Mouse (Mus musculus): ENCODE measurements around the gene Sorl1. TPM values are rescaled to one million over a fixed set of nuclear protein-coding genes. Genes with fewer than 3 reads are reported as not detected.

The Sorl1 gene
- total RNA-seq, 2 experiments from 2014 or later: 9.6 to 12.9 TPM

- DNase-seq (ENCODE audit: low spot score in 2 of 2): no peak
Observed at GRCm38 (mm10) chr9:42022318-42022717, 101.8 kb downstream of the Sorl1 start.

- DNase-seq (ENCODE audit: low spot score in 2 of 2): no peak
Observed at GRCm38 (mm10) chr9:42019308-42020031, 104.6 kb downstream of the Sorl1 start.

- DNase-seq (ENCODE audit: low spot score in 2 of 2): no peak
Observed at GRCm38 (mm10) chr9:42008501-42008900, 115.6 kb downstream of the Sorl1 start.

- no peak for DNase-seq (ENCODE audit: low spot score in 2 of 2)
Observed at GRCm38 (mm10) chr9:42005101-42005500, 119.0 kb downstream of the Sorl1 start.

GRCm38 (mm10) chr9:42004140-42004539 is 120.0 kb downstream of the Sorl1 start:
- no peak for DNase-seq (ENCODE audit: low spot score in 2 of 2)

- DNase-seq (ENCODE audit: low spot score in 2 of 2): no peak
Observed at GRCm38 (mm10) chr9:41999498-42000473, 124.3 kb downstream of the Sorl1 start.

GRCm38 (mm10) chr9:41995278-41995677 is 128.8 kb downstream of the Sorl1 start:
- DNase-seq (ENCODE audit: low spot score in 2 of 2): no peak

GRCm38 (mm10) chr9:41993821-41994220 is 130.3 kb downstream of the Sorl1 start:
- DNase-seq (ENCODE audit: low spot score in 2 of 2): no peak

- DNase-seq (ENCODE audit: low spot score in 2 of 2): no peak
Observed at GRCm38 (mm10) chr9:41992841-41993240, 131.3 kb downstream of the Sorl1 start.

- no peak for DNase-seq (ENCODE audit: low spot score in 2 of 2)
Observed at GRCm38 (mm10) chr9:41985636-41986035, 138.5 kb downstream of the Sorl1 start.

GRCm38 (mm10) chr9:41985052-41985451 is 139.0 kb downstream of the Sorl1 start:
- DNase-seq (ENCODE audit: low spot score in 2 of 2): no peak

GRCm38 (mm10) chr9:41984306-41984705 is 139.8 kb downstream of the Sorl1 start:
- no peak for DNase-seq (ENCODE audit: low spot score in 2 of 2)

GRCm38 (mm10) chr9:41983286-41983685 is 140.8 kb downstream of the Sorl1 start:
- DNase-seq (ENCODE audit: low spot score in 2 of 2): no peak

GRCm38 (mm10) chr9:41982760-41983159 is 141.3 kb downstream of the Sorl1 start:
- no peak for DNase-seq (ENCODE audit: low spot score in 2 of 2)

GRCm38 (mm10) chr9:41982023-41982422 is 142.1 kb downstream of the Sorl1 start:
- no peak for DNase-seq (ENCODE audit: low spot score in 2 of 2)

GRCm38 (mm10) chr9:41981306-41981705 is 142.8 kb downstream of the Sorl1 start:
- DNase-seq (ENCODE audit: low spot score in 2 of 2): no peak

- no peak for DNase-seq (ENCODE audit: low spot score in 2 of 2)
Observed at GRCm38 (mm10) chr9:41980796-41981195, 143.3 kb downstream of the Sorl1 start.

GRCm38 (mm10) chr9:41978366-41978765 is 145.7 kb downstream of the Sorl1 start:
- DNase-seq (ENCODE audit: low spot score in 2 of 2): no peak

- no peak for DNase-seq (ENCODE audit: low spot score in 2 of 2)
Observed at GRCm38 (mm10) chr9:41975968-41976367, 148.1 kb downstream of the Sorl1 start.

GRCm38 (mm10) chr9:41974661-41975060 is 149.4 kb downstream of the Sorl1 start:
- no peak for DNase-seq (ENCODE audit: low spot score in 2 of 2)

GRCm38 (mm10) chr9:41973775-41974657 is 150.1 kb downstream of the Sorl1 start:
- DNase-seq (ENCODE audit: low spot score in 2 of 2): peak; percentile 37 to 66
